Mouse (Mus musculus): Measurements from ENCODE around the gene Zmat1. TPM values are rescaled to one million over a fixed set of nuclear protein-coding genes. Genes with fewer than 3 reads are reported as not detected.

The Zmat1 gene
- polyA plus RNA-seq, 1 experiment: 6.6 TPM

- TF ChIP-seq POLR2A (IDR thresholded peaks at IDR 0.05; ENCODE audit: low read depth, low read length) (no peak), CTCF (IDR thresholded peaks at IDR 0.05; ENCODE audit: borderline replicate concordance, insufficient read depth, low read length) (no peak)
- Histone ChIP-seq H3K4me1 (ENCODE audit: control insufficient read depth, insufficient read depth, low read length) (no peaks in the 10 kb centered on the region), H3K4me3 (ENCODE audit: insufficient read depth, low read length) (no peak overlapping the region), H3K27ac (ENCODE audit: insufficient read depth, low read length) (no peak overlapping the region)
These were observed 79.1 kb downstream of the Zmat1 start for GRCm38 (mm10) chrX:134929927-134930326.

- no peak overlapping the region for H3K4me3 ChIP-seq (ENCODE audit: insufficient read depth, low read length)
- H3K27ac ChIP-seq (ENCODE audit: insufficient read depth, low read length): no peak overlapping the region
- no peak for TF ChIP-seq POLR2A (IDR thresholded peaks at IDR 0.05; ENCODE audit: low read depth, low read length)
- TF ChIP-seq CTCF (IDR thresholded peaks at IDR 0.05; ENCODE audit: borderline replicate concordance, insufficient read depth, low read length): no peak
- H3K4me1 ChIP-seq (ENCODE audit: control insufficient read depth, insufficient read depth, low read length): no peaks in the 10 kb centered on the region
These were observed 84.0 kb downstream of the Zmat1 start for GRCm38 (mm10) chrX:134925058-134925457.

- Histone ChIP-seq H3K4me1 (ENCODE audit: control insufficient read depth, insufficient read depth, low read length) (no peaks in the 10 kb centered on the region), H3K4me3 (ENCODE audit: insufficient read depth, low read length) (no peak overlapping the region), H3K27ac (ENCODE audit: insufficient read depth, low read length) (no peak overlapping the region)
- TF ChIP-seq POLR2A (IDR thresholded peaks at IDR 0.05; ENCODE audit: low read depth, low read length) (no peak), CTCF (IDR thresholded peaks at IDR 0.05; ENCODE audit: borderline replicate concordance, insufficient read depth, low read length) (no peak)
These were observed 85.2 kb downstream of the Zmat1 start for GRCm38 (mm10) chrX:134923675-134924424.

Other genes with a start within 250 kb of the Zmat1 start
- 108 and 127 TPM in 2 replicates for gene Armcx2, start 200.0 kb downstream of the Zmat1 start, polyA plus RNA-seq (2011; ENCODE audit: insufficient read length, low read depth, missing spikeins)
- 0.77 and 0.93 TPM in 2 replicates for gene Nxf2, start 44.5 kb downstream of the Zmat1 start, polyA plus RNA-seq (2011; ENCODE audit: insufficient read length, low read depth, missing spikeins)
- not detected in 2 replicates for gene Gm15023, start 168.4 kb upstream of the Zmat1 start, polyA plus RNA-seq (2011; ENCODE audit: insufficient read length, low read depth, missing spikeins)
- not detected in 2 replicates for gene Tceal6, start 201.5 kb upstream of the Zmat1 start, polyA plus RNA-seq (2011; ENCODE audit: insufficient read length, low read depth, missing spikeins)

Data from embryonic fibroblast, embryonic 13.5 days (primary cell).